Mouse (Mus musculus) limb, embryonic 11.5 days (tissue): ENCODE data around the gene Atp13a3. TPM values are rescaled to one million over a fixed set of nuclear protein-coding genes. Genes with fewer than 3 reads are reported as not detected.

Experiments used
- ATAC-seq: fragments of 200-750 bp; cut with Nextera tagmentation; 2 replicates; pipeline ENCODE4 v1.8.0; 2017; ENCODE audit warnings: low read depth; ENCODE audit not compliant: insufficient number of reproducible peaks, low FRiP score, low TSS enrichment
- DNase-seq: peaks from one replicate; pipeline ENCODE4 v3.0.0-alpha.2; 2015; ENCODE audit warnings: low spot score
- H3K27ac ChIP-seq: fragments of 300-500 bp; sonication (generic); replicated peaks from 2 replicates; pipeline ENCODE4 v1.5.1; 2014; ENCODE audit warnings: low read depth, mild to moderate bottlenecking, low read length
- H3K27me3 ChIP-seq: fragments of 300-500 bp; sonication (generic); 2 replicates; pipeline ENCODE4 v1.6.1; 2014; ENCODE audit warnings: mild to moderate bottlenecking, low read length, mixed read lengths; ENCODE audit not compliant: control insufficient read depth, insufficient read depth
- H3K36me3 ChIP-seq: fragments of 300-500 bp; sonication (generic); 2 replicates; pipeline ENCODE4 v1.6.1; 2014; ENCODE audit warnings: mild to moderate bottlenecking, low read length, moderate library complexity, mixed read lengths; ENCODE audit not compliant: control insufficient read depth, insufficient read depth
- H3K4me1 ChIP-seq: fragments of 300-500 bp; sonication (generic); 2 replicates; pipeline ENCODE4 v1.6.1; 2014; ENCODE audit warnings: low read length, mixed read lengths; ENCODE audit not compliant: control insufficient read depth, insufficient read depth
- H3K4me2 ChIP-seq: fragments of 300-500 bp; sonication (generic); 2 replicates; pipeline ENCODE4 v1.6.1; 2014; ENCODE audit warnings: low read depth, mild to moderate bottlenecking, moderate library complexity; ENCODE audit not compliant: severe bottlenecking
- H3K4me3 ChIP-seq: fragments of 300-500 bp; sonication (generic); 2 replicates; pipeline ENCODE4 v1.5.1; 2014; ENCODE audit warnings: low read depth, low read length
- H3K9ac ChIP-seq: fragments of 300-500 bp; sonication (generic); 2 replicates; pipeline ENCODE4 v1.6.1; 2014; ENCODE audit warnings: mild to moderate bottlenecking, low read length
- H3K9me3 ChIP-seq: fragments of 300-500 bp; sonication (generic); 2 replicates; pipeline ENCODE4 v1.6.1; 2016; ENCODE audit warnings: low read length; ENCODE audit not compliant: control insufficient read depth
- WGBS: fragments of 180-500 bp; shearing (Covaris S2); extraction: QIAGEN DNeasy Blood & Tissue Kit; methylation state at CpG from one replicate; pipeline ENCODE4 v1.1.7; 2014; 5-methylcytosine and 5-hydroxymethylcytosine counted together
- polyA plus RNA-seq: library from polyadenylated mRNA; unstranded; fragments of >200 nt; fragmentation: Nextera tagmentation; extraction: Ambion mirVana; gene quantifications from 2 replicates; pipeline ENCODE4 v1.2.1, GENCODE M21; 2014

The Atp13a3 gene
- polyA plus RNA-seq, 1 experiment from 2014 or later = 14.1 TPM

DNA sequence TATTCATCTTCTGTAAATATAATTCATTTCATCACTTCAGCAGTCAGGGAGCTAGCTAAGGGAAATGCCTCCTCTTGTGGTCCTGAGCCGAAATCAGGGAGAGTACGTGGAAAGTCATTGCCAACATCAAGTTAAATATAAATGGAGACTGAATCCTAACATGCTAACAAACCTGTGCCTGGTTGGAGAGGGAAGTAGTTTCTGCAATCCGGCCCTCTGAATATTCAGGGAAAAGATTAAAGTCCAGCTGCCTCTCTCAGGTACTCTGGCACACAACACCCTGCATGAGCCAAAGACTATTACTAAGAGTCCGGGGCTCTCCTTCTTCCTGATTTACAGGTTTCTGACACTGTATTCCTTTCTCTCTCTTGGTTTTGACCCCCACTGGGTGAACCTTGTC lies 35.6 kb upstream of the Atp13a3 start:
- ATAC-seq = no peak
- 88% methylated on average over 4 of the region's 4 CpGs for WGBS
- no peak overlapping the region for H3K4me2 ChIP-seq

DNA sequence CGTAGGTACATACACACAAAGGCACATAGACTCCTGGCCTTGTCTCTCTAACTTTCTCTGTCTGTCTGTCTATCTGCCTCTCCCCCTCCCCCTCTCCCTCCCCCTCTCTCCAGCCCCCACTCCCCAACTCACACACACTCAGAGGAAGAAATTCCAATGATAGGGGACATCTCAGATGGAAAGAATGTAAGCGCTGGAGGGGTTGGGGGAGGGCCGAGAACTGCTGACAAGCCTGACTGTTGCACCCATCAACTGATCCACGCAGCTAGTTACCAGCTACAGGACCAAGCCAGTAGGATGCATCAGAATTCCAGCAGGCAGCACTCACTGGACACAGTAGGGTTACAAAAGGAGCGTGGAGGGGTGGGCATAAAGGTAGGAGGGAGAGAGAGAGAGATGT lies 34.1 kb upstream of the Atp13a3 start:
- Histone ChIP-seq H3K4me3 (no peak overlapping the region), H3K27ac (no peak overlapping the region), H3K27me3 (no peaks in the 10 kb centered on the region), H3K4me2 (no peak overlapping the region), H3K9me3 (no peaks in the 10 kb centered on the region), H3K36me3 (no peaks in the 10 kb centered on the region), H3K4me1 (no peaks in the 10 kb centered on the region), H3K9ac (no peak overlapping the region)
- WGBS = 76% methylated on average over 5 of the region's 5 CpGs
- DNase-seq (no peak), ATAC-seq (no peak)

More for the DNA sequence above, 35.6 kb upstream of the Atp13a3 start:
- Histone ChIP-seq H3K4me1 (no peaks in the 10 kb centered on the region), H3K4me3 (no peak overlapping the region), H3K27ac (no peak overlapping the region), H3K36me3 (no peaks in the 10 kb centered on the region), H3K9me3 (no peaks in the 10 kb centered on the region), H3K9ac (no peak overlapping the region), H3K27me3 (no peaks in the 10 kb centered on the region)
- DNase-seq = no peak

GRCm38 (mm10) chr16:30439411-30439810 lies 33.6 kb upstream of the Atp13a3 start:
- H3K9me3 ChIP-seq = no peaks in the 10 kb centered on the region
- H3K27me3 ChIP-seq = no peaks in the 10 kb centered on the region
- 71% methylated on average over 6 of the region's 6 CpGs for WGBS
- ATAC-seq = no peak
- no peaks in the 10 kb centered on the region for H3K4me1 ChIP-seq
- H3K9ac ChIP-seq = no peak overlapping the region
- H3K4me2 ChIP-seq = no peak overlapping the region
- H3K27ac ChIP-seq = no peak overlapping the region
- no peak overlapping the region for H3K4me3 ChIP-seq
- no peaks in the 10 kb centered on the region for H3K36me3 ChIP-seq
- no peak for DNase-seq

DNA sequence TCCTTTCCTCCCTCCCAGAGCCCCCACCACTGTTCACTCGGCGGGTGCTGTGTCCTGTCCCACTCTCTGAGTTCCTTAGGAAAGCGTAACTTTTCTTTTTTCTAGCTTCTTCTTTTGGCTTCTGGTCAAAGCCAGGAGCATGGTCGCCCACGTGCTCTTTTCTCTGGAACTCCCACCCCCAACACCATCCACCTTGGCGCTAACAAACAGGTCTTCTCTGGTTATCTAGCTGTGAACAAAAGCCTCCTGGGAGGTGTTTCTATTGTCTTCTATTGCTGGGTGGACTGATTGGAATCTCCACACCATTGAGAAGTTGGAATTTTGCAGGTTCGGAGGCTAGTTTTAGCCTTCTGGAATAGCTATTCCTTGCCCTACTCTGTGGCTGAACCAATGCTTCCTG lies 30.5 kb upstream of the Atp13a3 start:
- no peaks in the 10 kb centered on the region for H3K4me1 ChIP-seq
- H3K9ac ChIP-seq = no peak overlapping the region
- no peak overlapping the region for H3K4me3 ChIP-seq
- no peak overlapping the region for H3K27ac ChIP-seq
- no peak for ATAC-seq
- no peak overlapping the region for H3K4me2 ChIP-seq
- H3K27me3 ChIP-seq = no peaks in the 10 kb centered on the region
- H3K9me3 ChIP-seq = no peaks in the 10 kb centered on the region
- DNase-seq = no peak
- WGBS = 90% methylated on average over 7 of the region's 7 CpGs
- no peaks in the 10 kb centered on the region for H3K36me3 ChIP-seq

- H3K4me1 ChIP-seq = no peaks in the 10 kb centered on the region
- H3K27me3 ChIP-seq = no peaks in the 10 kb centered on the region
- 77% methylated on average over 4 of the region's 4 CpGs for whole genome bisulfite sequencing
- no peak overlapping the region for H3K27ac ChIP-seq
- no peaks in the 10 kb centered on the region for H3K9me3 ChIP-seq
- H3K4me2 ChIP-seq = no peak overlapping the region
- H3K4me3 ChIP-seq = no peak overlapping the region
- no peak for DNase-seq
- no peak overlapping the region for H3K9ac ChIP-seq
- no peaks in the 10 kb centered on the region for H3K36me3 ChIP-seq
- no peak for ATAC-seq
Measured at GRCm38 (mm10) chr16:30435393-30435792, 29.6 kb upstream of the Atp13a3 start.

DNA sequence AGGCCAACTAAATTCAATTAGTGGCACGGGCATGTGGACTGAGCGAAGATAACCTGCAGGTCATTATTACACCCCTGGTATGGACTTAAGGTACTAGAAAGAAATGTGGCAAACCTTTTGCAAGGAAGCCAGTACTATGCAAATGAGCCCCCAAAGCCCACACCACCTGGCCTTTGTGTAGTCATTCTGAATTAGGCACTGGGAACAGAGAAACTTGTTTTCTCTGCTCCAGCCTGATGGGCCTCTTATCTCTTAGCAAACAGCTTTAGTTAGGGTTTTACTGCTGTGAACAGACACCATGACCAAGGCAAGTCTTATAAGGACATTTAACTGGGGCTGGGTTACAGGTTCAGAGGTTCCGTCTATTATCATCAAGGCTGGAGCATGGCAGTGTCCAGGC lies 27.4 kb upstream of the Atp13a3 start:
- Histone ChIP-seq H3K4me3 (no peak overlapping the region), H3K4me1 (no peaks in the 10 kb centered on the region), H3K9ac (no peak overlapping the region), H3K36me3 (no peaks in the 10 kb centered on the region), H3K27me3 (no peaks in the 10 kb centered on the region), H3K4me2 (no peak overlapping the region), H3K27ac (no peak overlapping the region), H3K9me3 (no peaks in the 10 kb centered on the region)
- ATAC-seq (no peak), DNase-seq (no peak)
- WGBS = 87% methylated on average over 3 of the region's 3 CpGs

DNA sequence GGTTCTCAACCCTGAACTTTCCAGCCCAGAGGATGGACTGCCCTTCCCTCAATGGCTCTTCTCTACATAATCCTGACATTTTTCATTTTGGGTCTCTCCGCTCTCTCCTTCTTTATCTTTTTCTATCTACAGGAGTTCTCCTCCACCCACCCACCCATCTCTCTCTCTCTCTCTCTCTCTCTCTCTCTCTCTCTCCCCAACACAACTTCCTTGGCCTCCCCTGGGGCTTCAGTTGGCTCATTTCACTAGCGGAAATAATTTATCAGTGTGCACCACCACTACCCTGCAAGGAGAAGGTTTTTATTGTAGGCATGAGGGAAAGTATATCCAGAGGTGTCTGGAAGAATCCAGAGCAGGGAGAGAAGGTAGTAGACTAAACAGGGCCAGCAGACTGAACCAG lies 26.3 kb upstream of the Atp13a3 start:
- no peak for ATAC-seq
- WGBS = 90% methylated on average over 2 of the region's 2 CpGs
- no peaks in the 10 kb centered on the region for H3K27me3 ChIP-seq

DNA sequence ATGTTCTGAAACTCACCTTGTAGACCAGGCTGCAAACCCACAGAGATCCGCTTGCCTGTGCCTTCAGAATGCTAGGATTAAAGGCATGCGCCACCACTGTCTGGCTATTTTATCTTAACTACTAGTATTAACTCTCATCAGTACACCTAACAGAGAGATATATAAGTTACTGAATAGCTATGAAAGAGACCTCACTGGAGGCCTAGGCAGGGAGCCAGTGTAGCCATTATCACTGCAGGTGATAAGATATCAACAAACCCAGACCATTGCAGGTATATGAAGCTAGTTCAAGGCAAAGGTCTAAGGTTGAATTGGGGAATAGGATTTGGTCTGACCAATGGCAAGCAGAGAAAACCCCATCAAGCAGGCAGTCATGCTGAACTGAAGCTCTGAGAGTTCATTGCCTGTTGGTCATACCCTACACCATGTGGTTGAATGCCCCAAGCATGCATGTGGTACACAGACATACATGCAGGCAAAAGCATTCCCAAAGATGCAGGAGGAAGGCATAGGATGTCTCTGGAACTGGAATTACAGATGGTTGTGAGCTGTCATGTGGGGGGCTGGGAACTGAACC lies 24.8 kb upstream of the Atp13a3 start:
- Histone ChIP-seq H3K4me2 (no peak overlapping the region), H3K27me3 (no peaks in the 10 kb centered on the region), H3K4me3 (no peak overlapping the region), H3K9ac (no peak overlapping the region), H3K36me3 (no peaks in the 10 kb centered on the region), H3K4me1 (no peaks in the 10 kb centered on the region), H3K9me3 (no peaks in the 10 kb centered on the region), H3K27ac (no peak overlapping the region)
- ATAC-seq = no peak
- DNase-seq = no peak
- 94% methylated on average over 2 of the region's 2 CpGs for WGBS

More for the DNA sequence above, 26.3 kb upstream of the Atp13a3 start:
- Histone ChIP-seq H3K9ac (no peak overlapping the region), H3K9me3 (no peaks in the 10 kb centered on the region), H3K27ac (no peak overlapping the region), H3K4me2 (no peak overlapping the region), H3K36me3 (no peaks in the 10 kb centered on the region), H3K4me1 (no peaks in the 10 kb centered on the region), H3K4me3 (no peak overlapping the region)
- DNase-seq = no peak

- no peak overlapping the region for H3K4me3 ChIP-seq
- no peaks in the 10 kb centered on the region for H3K4me1 ChIP-seq
- no peak overlapping the region for H3K9ac ChIP-seq
- no peaks in the 10 kb centered on the region for H3K36me3 ChIP-seq
- H3K27me3 ChIP-seq = no peaks in the 10 kb centered on the region
- no peak overlapping the region for H3K27ac ChIP-seq
- H3K9me3 ChIP-seq = no peaks in the 10 kb centered on the region
- DNase-seq = no peak
- H3K4me2 ChIP-seq = no peak overlapping the region
- WGBS = 84% methylated on average over 4 of the region's 4 CpGs
- no peak for ATAC-seq
Measured at GRCm38 (mm10) chr16:30428753-30429260, 23.0 kb upstream of the Atp13a3 start.
